Mouse (Mus musculus): ENCODE measurements around the gene Dusp2. TPM values are rescaled to one million over a fixed set of nuclear protein-coding genes. Genes with fewer than 3 reads are reported as not detected.

The Dusp2 gene
- polyA plus RNA-seq, 1 experiment = not detected

DNA sequence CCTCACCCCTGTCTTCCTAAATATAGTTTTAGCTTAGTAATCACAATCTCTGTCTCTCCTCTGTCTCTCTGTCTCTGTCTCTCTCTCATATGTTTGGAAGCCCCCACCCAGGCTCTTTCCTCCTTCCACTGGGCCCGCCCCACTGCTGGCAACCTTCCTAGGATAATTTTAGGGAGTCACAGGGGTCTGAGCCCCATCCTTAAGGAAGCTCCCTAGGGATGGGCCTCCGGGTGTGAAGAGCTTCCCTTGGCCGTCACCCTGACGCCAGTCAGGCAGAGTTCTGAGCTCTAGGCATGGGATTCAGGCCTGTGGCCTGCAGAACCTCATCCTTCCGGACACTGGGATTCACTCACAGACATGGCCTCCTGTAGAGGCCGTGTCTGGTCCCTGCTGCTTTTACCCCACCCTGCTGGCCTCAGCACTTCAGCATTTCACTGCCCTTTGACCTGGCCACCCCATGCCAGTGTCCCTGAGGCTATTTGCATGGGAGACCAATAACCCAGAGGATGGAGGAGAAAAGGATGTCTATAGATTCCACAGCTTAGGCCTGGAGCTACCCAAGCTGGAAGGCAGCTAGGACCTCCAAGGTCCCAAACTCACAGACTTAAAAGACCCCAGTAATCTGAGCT lies 40.6 kb downstream of the Dusp2 start:
- Histone ChIP-seq H3K27ac (ENCODE audit: insufficient read depth, low read depth, low read length) (no peak overlapping the region), H3K4me3 (ENCODE audit: insufficient read depth, low read depth, low read length) (no peak overlapping the region), H3K4me1 (ENCODE audit: control insufficient read depth, insufficient read depth, low read length) (peaks cover 21% of the 10 kb centered on the region)
- 82% methylated on average over 6 of the region's 6 CpGs for WGBS
- TF ChIP-seq POLR2A (IDR thresholded peaks at IDR 0.05; ENCODE audit: insufficient read depth, low read depth, low read length) = no peak
- no peak for TF ChIP-seq CTCF (IDR thresholded peaks at IDR 0.05; ENCODE audit: insufficient read depth, low read depth, low read length)

DNA sequence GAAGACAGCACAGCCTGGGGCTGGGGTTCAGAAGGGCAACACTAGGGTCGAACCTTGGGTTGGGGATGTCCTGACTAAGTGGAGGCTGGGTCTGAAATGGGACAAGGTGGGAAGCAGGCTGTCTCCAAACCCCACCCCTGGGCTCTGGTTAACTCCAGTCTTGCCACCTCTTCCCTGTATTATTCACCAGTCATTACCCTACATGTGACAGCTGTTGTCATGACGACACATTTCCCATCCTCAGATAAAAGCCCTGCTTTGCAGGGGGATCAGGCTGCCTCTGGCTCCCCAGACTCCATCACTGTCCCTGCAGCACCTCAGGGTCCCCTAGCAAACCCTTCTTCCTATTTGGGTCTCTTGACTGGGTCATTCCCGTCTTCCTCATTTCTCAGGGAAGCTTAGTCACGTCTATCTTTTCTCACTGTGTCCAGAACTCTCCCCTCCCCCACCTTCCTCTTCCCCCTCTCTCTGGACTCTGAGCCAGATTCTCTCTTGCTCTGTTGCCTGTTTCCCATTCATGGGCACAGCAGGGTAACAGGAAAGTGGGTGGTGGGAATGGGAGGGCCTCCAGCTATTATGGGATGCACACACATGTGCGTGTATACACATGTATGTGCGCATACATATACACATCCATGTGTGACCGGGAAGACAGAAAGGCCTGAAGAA lies 42.1 kb downstream of the Dusp2 start:
- Histone ChIP-seq H3K27ac (ENCODE audit: insufficient read depth, low read depth, low read length) (no peak overlapping the region), H3K4me3 (ENCODE audit: insufficient read depth, low read depth, low read length) (no peak overlapping the region), H3K4me1 (ENCODE audit: control insufficient read depth, insufficient read depth, low read length) (peaks cover 21% of the 10 kb centered on the region)
- TF ChIP-seq POLR2A (IDR thresholded peaks at IDR 0.05; ENCODE audit: insufficient read depth, low read depth, low read length) (no peak), CTCF (IDR thresholded peaks at IDR 0.05; ENCODE audit: insufficient read depth, low read depth, low read length) (no peak)
- WGBS = 67% methylated on average over 7 of the region's 7 CpGs

DNA sequence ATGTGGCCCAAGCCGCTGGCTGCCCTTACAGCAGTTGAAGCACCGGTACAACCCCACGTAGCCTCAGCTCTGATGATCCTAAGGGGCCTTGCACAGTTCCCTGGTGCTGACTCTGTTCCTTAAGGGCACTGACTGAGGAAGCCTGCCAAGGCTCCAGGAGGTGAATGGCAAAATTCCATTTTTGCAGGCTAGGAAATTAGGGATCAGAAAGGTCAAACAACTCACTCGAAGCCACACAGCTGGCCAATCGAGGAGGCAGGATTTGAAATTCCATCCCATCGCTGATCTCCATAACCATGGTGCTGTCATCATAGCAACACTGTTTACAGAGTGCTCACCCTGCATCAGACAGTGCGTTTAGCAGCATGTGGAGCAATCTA lies 42.6 kb downstream of the Dusp2 start:
- 81% methylated on average over 7 of the region's 7 CpGs for WGBS
- TF ChIP-seq POLR2A (IDR thresholded peaks at IDR 0.05; ENCODE audit: insufficient read depth, low read depth, low read length) (no peak), CTCF (IDR thresholded peaks at IDR 0.05; ENCODE audit: insufficient read depth, low read depth, low read length) (no peak)
- Histone ChIP-seq H3K4me1 (ENCODE audit: control insufficient read depth, insufficient read depth, low read length) (peaks cover 21% of the 10 kb centered on the region), H3K4me3 (ENCODE audit: insufficient read depth, low read depth, low read length) (no peak overlapping the region), H3K27ac (ENCODE audit: insufficient read depth, low read depth, low read length) (no peak overlapping the region)

DNA sequence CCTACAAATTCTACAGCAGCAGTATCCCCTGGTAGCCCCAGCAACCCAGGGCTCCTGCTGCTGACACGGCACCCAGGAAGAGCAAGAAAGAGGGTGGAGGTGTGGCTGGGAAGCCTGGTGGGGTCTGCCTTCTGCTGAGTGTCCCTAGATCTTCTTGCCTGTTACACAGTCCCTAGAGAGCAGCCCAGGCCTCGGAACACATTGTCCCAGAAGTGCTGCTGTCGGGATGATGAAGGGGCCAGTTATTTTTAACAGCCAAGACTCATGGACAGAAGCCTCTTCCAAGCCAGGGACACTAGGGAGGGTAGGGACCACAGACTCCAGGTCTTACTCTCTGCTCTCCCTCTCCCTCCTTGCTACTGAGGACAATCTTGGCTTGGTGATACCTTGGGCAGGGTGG lies 43.3 kb downstream of the Dusp2 start:
- 88% methylated on average over 3 of the region's 3 CpGs for WGBS
- no peak for TF ChIP-seq POLR2A (IDR thresholded peaks at IDR 0.05; ENCODE audit: insufficient read depth, low read depth, low read length)
- TF ChIP-seq CTCF (IDR thresholded peaks at IDR 0.05; ENCODE audit: insufficient read depth, low read depth, low read length) = no peak
- no peak overlapping the region for H3K4me3 ChIP-seq (ENCODE audit: insufficient read depth, low read depth, low read length)
- H3K27ac ChIP-seq (ENCODE audit: insufficient read depth, low read depth, low read length) = no peak overlapping the region
- peaks cover 21% of the 10 kb centered on the region for H3K4me1 ChIP-seq (ENCODE audit: control insufficient read depth, insufficient read depth, low read length)

DNA sequence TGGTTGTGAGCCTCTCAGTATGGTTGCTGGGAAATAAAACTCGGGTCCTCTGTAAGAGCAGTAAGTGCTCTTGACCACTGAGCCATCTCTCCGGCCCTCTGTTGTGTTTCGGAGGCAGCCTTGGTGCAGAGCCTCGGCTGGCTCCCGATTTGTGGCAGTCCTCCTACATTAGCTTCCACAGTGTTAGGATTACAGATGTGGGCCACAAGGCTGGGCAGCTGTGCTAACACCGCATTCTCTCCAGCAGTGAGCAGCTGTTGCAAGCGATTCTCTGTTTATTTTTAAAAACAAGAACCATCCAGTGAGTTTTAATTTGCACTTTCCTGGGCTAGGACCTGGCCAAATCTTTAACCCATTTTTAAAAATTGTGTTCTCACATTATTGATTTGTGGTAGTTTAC lies 47.9 kb downstream of the Dusp2 start:
- 58% methylated on average over 7 of the region's 7 CpGs for WGBS
- no peak overlapping the region for H3K4me3 ChIP-seq (ENCODE audit: insufficient read depth, low read depth, low read length)
- TF ChIP-seq CTCF (IDR thresholded peaks at IDR 0.05; ENCODE audit: insufficient read depth, low read depth, low read length) = no peak
- TF ChIP-seq POLR2A (IDR thresholded peaks at IDR 0.05; ENCODE audit: insufficient read depth, low read depth, low read length) = no peak

DNA sequence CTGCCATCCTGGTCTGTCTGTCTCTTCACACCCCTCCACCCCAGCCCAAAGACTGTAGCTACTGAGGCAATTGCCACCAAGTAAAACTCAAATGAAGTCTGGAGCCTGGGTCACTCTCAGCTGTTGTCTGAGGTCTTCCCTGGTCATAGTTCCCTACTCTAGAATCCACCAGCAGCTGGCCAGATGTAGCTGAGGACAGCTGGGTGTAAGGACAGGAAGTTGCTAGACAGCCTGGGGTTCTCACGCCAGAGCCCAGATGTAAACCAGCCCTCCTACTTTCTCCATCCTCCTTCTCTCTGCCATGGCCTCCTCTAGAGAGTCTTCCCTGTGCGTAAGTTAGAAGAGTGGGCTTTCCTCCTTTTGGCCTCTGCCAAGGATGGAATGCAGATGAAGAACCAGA lies 51.6 kb downstream of the Dusp2 start:
- H3K4me3 ChIP-seq (ENCODE audit: insufficient read depth, low read depth, low read length) = no peak overlapping the region
- no peak overlapping the region for H3K27ac ChIP-seq (ENCODE audit: insufficient read depth, low read depth, low read length)
- WGBS = 91% methylated on average over 2 of the region's 2 CpGs
- no peak for TF ChIP-seq POLR2A (IDR thresholded peaks at IDR 0.05; ENCODE audit: insufficient read depth, low read depth, low read length)
- TF ChIP-seq CTCF (IDR thresholded peaks at IDR 0.05; ENCODE audit: insufficient read depth, low read depth, low read length) = no peak
- no peaks in the 10 kb centered on the region for H3K4me1 ChIP-seq (ENCODE audit: control insufficient read depth, insufficient read depth, low read length)

More for the DNA sequence above, 47.9 kb downstream of the Dusp2 start:
- Histone ChIP-seq H3K27ac (ENCODE audit: insufficient read depth, low read depth, low read length) (no peak overlapping the region), H3K4me1 (ENCODE audit: control insufficient read depth, insufficient read depth, low read length) (no peaks in the 10 kb centered on the region)

Other genes starting within 250 kb of the Dusp2 start
- not detected in 2 replicates for gene Ncaph, start 202.2 kb upstream of the Dusp2 start, polyA plus RNA-seq (2012; ENCODE audit: insufficient read depth, insufficient read length, low replicate concordance, missing spikeins)
- gene Itpripl1, start 192.7 kb upstream of the Dusp2 start, polyA plus RNA-seq (2012; ENCODE audit: insufficient read depth, insufficient read length, low replicate concordance, missing spikeins) = not detected in 2 replicates
- gene 1810024B03Rik, start 127.9 kb upstream of the Dusp2 start, polyA plus RNA-seq (2012; ENCODE audit: insufficient read depth, insufficient read length, low replicate concordance, missing spikeins) = not detected in 2 replicates
- gene Snrnp200, start 127.8 kb upstream of the Dusp2 start, polyA plus RNA-seq (2012; ENCODE audit: insufficient read depth, insufficient read length, low replicate concordance, missing spikeins) = 192 TPM in 1 of 2 replicates, not detected in the other
- gene Ciao1, start 88.3 kb upstream of the Dusp2 start, polyA plus RNA-seq (2012; ENCODE audit: insufficient read depth, insufficient read length, low replicate concordance, missing spikeins) = not detected in 2 replicates
- gene Tmem127, start 88.3 kb upstream of the Dusp2 start, polyA plus RNA-seq (2012; ENCODE audit: insufficient read depth, insufficient read length, low replicate concordance, missing spikeins) = not detected in 2 replicates
- 1,047 TPM in 1 of 2 replicates, not detected in the other for gene Stard7, start 65.9 kb upstream of the Dusp2 start, polyA plus RNA-seq (2012; ENCODE audit: insufficient read depth, insufficient read length, low replicate concordance, missing spikeins)
- gene Astl, start 2.5 kb downstream of the Dusp2 start, polyA plus RNA-seq (2012; ENCODE audit: insufficient read depth, insufficient read length, low replicate concordance, missing spikeins) = not detected in 2 replicates
- not detected in 2 replicates for gene Adra2b, start 27.0 kb downstream of the Dusp2 start, polyA plus RNA-seq (2012; ENCODE audit: insufficient read depth, insufficient read length, low replicate concordance, missing spikeins)
- gene Gpat2, start 89.0 kb downstream of the Dusp2 start, polyA plus RNA-seq (2012; ENCODE audit: insufficient read depth, insufficient read length, low replicate concordance, missing spikeins) = not detected in 2 replicates
- not detected in 2 replicates for gene Fahd2a, start 108.4 kb downstream of the Dusp2 start, polyA plus RNA-seq (2012; ENCODE audit: insufficient read depth, insufficient read length, low replicate concordance, missing spikeins)
- not detected in 2 replicates for gene Kcnip3, start 185.9 kb downstream of the Dusp2 start, polyA plus RNA-seq (2012; ENCODE audit: insufficient read depth, insufficient read length, low replicate concordance, missing spikeins)
- not detected in 2 replicates for gene Prom2, start 205.3 kb downstream of the Dusp2 start, polyA plus RNA-seq (2012; ENCODE audit: insufficient read depth, insufficient read length, low replicate concordance, missing spikeins)